Mouse (Mus musculus): ENCODE data around the gene Lama1. TPM values are rescaled to one million over a fixed set of nuclear protein-coding genes. Genes with fewer than 3 reads are reported as not detected.

Gene Lama1
- polyA plus RNA-seq, 1 experiment from 2014 or later, result 7.6 TPM

- Histone ChIP-seq H3K4me3 (no peak overlapping the region), H3K9ac (no peak overlapping the region), H3K4me1 (replicated peaks) (no peaks in the 10 kb centered on the region), H3K4me2 (no peak overlapping the region), H3K9me3 (no peaks in the 10 kb centered on the region), H3K27ac (replicated peaks) (no peak overlapping the region), H3K36me3 (no peaks in the 10 kb centered on the region), H3K27me3 (no peaks in the 10 kb centered on the region)
- ATAC-seq (ENCODE audit: low FRiP score, low read depth), result peak; percentile 81; the same call in 1 of the 2 replicates
- WGBS, result 80% methylated on average over 16 of the region's 16 CpGs
Observed at GRCm38 (mm10) chr17:67861744-67862535, 164.9 kb downstream of the Lama1 start.

- 91% methylated on average over 10 of the region's 10 CpGs for WGBS
- H3K9ac ChIP-seq, result no peak overlapping the region
- no peaks in the 10 kb centered on the region for H3K27me3 ChIP-seq
- no peak overlapping the region for H3K4me2 ChIP-seq
- no peak overlapping the region for H3K4me3 ChIP-seq
- H3K27ac ChIP-seq (replicated peaks), result no peak overlapping the region
- no peak for ATAC-seq (ENCODE audit: low FRiP score, low read depth)
- H3K4me1 ChIP-seq (replicated peaks), result no peaks in the 10 kb centered on the region
- no peaks in the 10 kb centered on the region for H3K9me3 ChIP-seq
- no peaks in the 10 kb centered on the region for H3K36me3 ChIP-seq
Observed at GRCm38 (mm10) chr17:67864363-67864762, 167.3 kb downstream of the Lama1 start.

GRCm38 (mm10) chr17:67864912-67865311 is 167.9 kb downstream of the Lama1 start:
- Histone ChIP-seq H3K27ac (replicated peaks) (no peak overlapping the region), H3K9ac (no peak overlapping the region), H3K27me3 (no peaks in the 10 kb centered on the region), H3K4me1 (replicated peaks) (no peaks in the 10 kb centered on the region), H3K4me2 (no peak overlapping the region), H3K4me3 (no peak overlapping the region), H3K9me3 (no peaks in the 10 kb centered on the region), H3K36me3 (no peaks in the 10 kb centered on the region)
- no peak for ATAC-seq (ENCODE audit: low FRiP score, low read depth)
- WGBS, result 79% methylated on average over 3 of the region's 3 CpGs

- no peaks in the 10 kb centered on the region for H3K9me3 ChIP-seq
- no peaks in the 10 kb centered on the region for H3K36me3 ChIP-seq
- no peaks in the 10 kb centered on the region for H3K27me3 ChIP-seq
- 70% methylated on average over 9 of the region's 9 CpGs for WGBS
- no peak overlapping the region for H3K27ac ChIP-seq (replicated peaks)
- ATAC-seq (ENCODE audit: low FRiP score, low read depth), result no peak
- H3K4me2 ChIP-seq, result no peak overlapping the region
- no peak overlapping the region for H3K9ac ChIP-seq
- no peak overlapping the region for H3K4me3 ChIP-seq
- H3K4me1 ChIP-seq (replicated peaks), result no peaks in the 10 kb centered on the region
Observed at GRCm38 (mm10) chr17:67866026-67866425, 169.0 kb downstream of the Lama1 start.

- H3K4me2 ChIP-seq, result no peak overlapping the region
- no peaks in the 10 kb centered on the region for H3K4me1 ChIP-seq (replicated peaks)
- no peak overlapping the region for H3K4me3 ChIP-seq
- WGBS, result 72% methylated on average over 20 of the region's 20 CpGs
- ATAC-seq (ENCODE audit: low FRiP score, low read depth), result no peak
- no peaks in the 10 kb centered on the region for H3K9me3 ChIP-seq
- H3K27me3 ChIP-seq, result no peaks in the 10 kb centered on the region
- no peak overlapping the region for H3K27ac ChIP-seq (replicated peaks)
- no peak overlapping the region for H3K9ac ChIP-seq
- H3K36me3 ChIP-seq, result no peaks in the 10 kb centered on the region
Observed at GRCm38 (mm10) chr17:67866541-67867241, 169.6 kb downstream of the Lama1 start.

GRCm38 (mm10) chr17:67869731-67870601 is 172.9 kb downstream of the Lama1 start:
- H3K9ac ChIP-seq, result no peak overlapping the region

More at GRCm38 (mm10) chr17:67869731-67870601, 172.9 kb downstream of the Lama1 start:
- Histone ChIP-seq H3K4me2 (no peak overlapping the region), H3K9me3 (no peaks in the 10 kb centered on the region), H3K27ac (replicated peaks) (no peak overlapping the region), H3K36me3 (no peaks in the 10 kb centered on the region), H3K4me3 (no peak overlapping the region), H3K4me1 (replicated peaks) (no peaks in the 10 kb centered on the region), H3K27me3 (no peaks in the 10 kb centered on the region)
- ATAC-seq (ENCODE audit: low FRiP score, low read depth), result peak; percentile 59; the same call in 1 of the 2 replicates
- WGBS, result 71% methylated on average over 23 of the region's 23 CpGs

Other genes starting within 250 kb of the Lama1 start
- not detected in 2 replicates for gene Lrrc30, start 64.5 kb upstream of the Lama1 start, polyA plus RNA-seq (2015; fragmentation: Nextera tagmentation; extraction: Ambion mirVana)

All from hindbrain, embryonic 15.5 days (tissue).